Mouse (Mus musculus) liver, embryonic 11.5 days (tissue): ENCODE measurements at regions not wholly inside any gene's neighbourhood (a gene's known extent, or its start where the extent isn't known, plus 50 kb on each side); places are given as distances from the start of the nearest gene placed in this dataset.

Experiments
- ATAC-seq: fragments of 200-750 bp; cut with Nextera tagmentation; replicated peaks from 2 replicates; pipeline ENCODE4 v1.8.0; 2017; ENCODE audit warnings: moderate number of reproducible peaks, mild to moderate bottlenecking, moderate TSS enrichment, moderate library complexity; ENCODE audit not compliant: low FRiP score
- DNase-seq: peaks from one replicate; pipeline ENCODE4 v3.0.0-alpha.2; 2017; ENCODE audit warnings: low spot score
- H3K27ac ChIP-seq: fragments of 300-500 bp; sonication (generic); 2 replicates; pipeline ENCODE4 v1.5.1; 2014; ENCODE audit warnings: mild to moderate bottlenecking, low read depth, low read length, control low read depth
- H3K27me3 ChIP-seq: fragments of 300-500 bp; sonication (generic); replicated peaks from 2 replicates; pipeline ENCODE4 v1.6.1; 2014; ENCODE audit warnings: low read length, mixed read lengths; ENCODE audit not compliant: control insufficient read depth, insufficient read depth
- H3K36me3 ChIP-seq: fragments of 300-500 bp; sonication (generic); 2 replicates; pipeline ENCODE4 v1.6.1; 2014; ENCODE audit warnings: mild to moderate bottlenecking, low read length, moderate library complexity, mixed read lengths; ENCODE audit not compliant: control insufficient read depth, insufficient read depth
- H3K4me1 ChIP-seq: fragments of 300-500 bp; sonication (generic); replicated peaks from 2 replicates; pipeline ENCODE4 v1.6.1; 2014; ENCODE audit warnings: low read length, mixed read lengths; ENCODE audit not compliant: control insufficient read depth, insufficient read depth
- H3K4me2 ChIP-seq: fragments of 300-500 bp; sonication (generic); 2 replicates; pipeline ENCODE4 v1.6.1; 2014; ENCODE audit warnings: mild to moderate bottlenecking, control low read depth, moderate library complexity
- H3K4me3 ChIP-seq: fragments of 300-500 bp; sonication (generic); 2 replicates; pipeline ENCODE4 v1.5.1; 2014; ENCODE audit warnings: low read depth, low read length, control low read depth
- H3K9ac ChIP-seq: fragments of 300-500 bp; sonication (generic); 2 replicates; pipeline ENCODE4 v1.6.1; 2014; ENCODE audit warnings: low read depth, low read length, control low read depth
- H3K9me3 ChIP-seq: fragments of 300-500 bp; sonication (generic); 2 replicates; pipeline ENCODE4 v1.6.1; 2016; ENCODE audit warnings: low read length, inconsistent platforms, mixed read lengths; ENCODE audit not compliant: control insufficient read depth
- WGBS: fragments of 180-500 bp; shearing (Covaris S2); extraction: QIAGEN DNeasy Blood & Tissue Kit; methylation state at CpG from one replicate; pipeline ENCODE4 v1.1.7; 2014; 5-methylcytosine and 5-hydroxymethylcytosine counted together

- no peaks in the 10 kb centered on the region for H3K9me3 ChIP-seq
- no peaks in the 10 kb centered on the region for H3K27me3 ChIP-seq
- WGBS: 82% methylated on average over 2 of the region's 2 CpGs
- H3K4me2 ChIP-seq: no peak overlapping the region
- ATAC-seq (no peak), DNase-seq (no peak)
- no peaks in the 10 kb centered on the region for H3K36me3 ChIP-seq
- no peak overlapping the region for H3K27ac ChIP-seq
- H3K4me1 ChIP-seq: no peaks in the 10 kb centered on the region
- H3K4me3 ChIP-seq: no peak overlapping the region
- no peak overlapping the region for H3K9ac ChIP-seq
These were observed 190.8 kb upstream of the Myt1l start for GRCm38 (mm10) chr12:29337336-29337735.

GRCm38 (mm10) chr12:29341388-29341995 lies 186.7 kb upstream of the Myt1l start:
- Histone ChIP-seq H3K9ac (no peak overlapping the region), H3K27ac (no peak overlapping the region), H3K36me3 (no peaks in the 10 kb centered on the region), H3K27me3 (no peaks in the 10 kb centered on the region), H3K4me3 (no peak overlapping the region), H3K4me2 (no peak overlapping the region), H3K4me1 (no peaks in the 10 kb centered on the region), H3K9me3 (no peaks in the 10 kb centered on the region)
- 55% methylated on average over 7 of the region's 7 CpGs for WGBS
- no peak for ATAC-seq
- DNase-seq: no peak

GRCm38 (mm10) chr12:29343147-29343852 lies 184.9 kb upstream of the Myt1l start:
- Histone ChIP-seq H3K9ac (no peak overlapping the region), H3K4me1 (no peaks in the 10 kb centered on the region), H3K4me3 (no peak overlapping the region), H3K9me3 (no peaks in the 10 kb centered on the region), H3K4me2 (no peak overlapping the region), H3K27me3 (no peaks in the 10 kb centered on the region), H3K27ac (no peak overlapping the region), H3K36me3 (no peaks in the 10 kb centered on the region)
- DNase-seq (no peak), ATAC-seq (no peak)
- 81% methylated on average over 12 of the region's 12 CpGs for WGBS

- DNase-seq: no peak
- 70% methylated on average over 2 of the region's 2 CpGs for WGBS
- H3K9ac ChIP-seq: no peak overlapping the region
- H3K4me2 ChIP-seq: no peak overlapping the region
- no peaks in the 10 kb centered on the region for H3K9me3 ChIP-seq
- H3K27me3 ChIP-seq: no peaks in the 10 kb centered on the region
- no peak for ATAC-seq
- no peaks in the 10 kb centered on the region for H3K4me1 ChIP-seq
- H3K4me3 ChIP-seq: no peak overlapping the region
- no peak overlapping the region for H3K27ac ChIP-seq
- H3K36me3 ChIP-seq: no peaks in the 10 kb centered on the region
These were observed 179.5 kb upstream of the Myt1l start for GRCm38 (mm10) chr12:29348698-29349097.

GRCm38 (mm10) chr12:29349146-29349850 lies 178.9 kb upstream of the Myt1l start:
- Histone ChIP-seq H3K9me3 (no peaks in the 10 kb centered on the region), H3K9ac (no peak overlapping the region), H3K36me3 (no peaks in the 10 kb centered on the region), H3K4me2 (no peak overlapping the region), H3K27ac (no peak overlapping the region), H3K4me3 (no peak overlapping the region), H3K4me1 (no peaks in the 10 kb centered on the region), H3K27me3 (no peaks in the 10 kb centered on the region)
- WGBS: 56% methylated on average over 9 of the region's 9 CpGs
- ATAC-seq (no peak), DNase-seq (no peak)

- no peak for ATAC-seq
- H3K9ac ChIP-seq: no peak overlapping the region
- no peaks in the 10 kb centered on the region for H3K27me3 ChIP-seq
- no peaks in the 10 kb centered on the region for H3K36me3 ChIP-seq
- no peaks in the 10 kb centered on the region for H3K4me1 ChIP-seq
- WGBS: 58% methylated on average over 10 of the region's 11 CpGs
- H3K4me3 ChIP-seq: no peak overlapping the region
- H3K27ac ChIP-seq: no peak overlapping the region
- H3K4me2 ChIP-seq: no peak overlapping the region
- DNase-seq: no peak
- no peaks in the 10 kb centered on the region for H3K9me3 ChIP-seq
These were observed 174.2 kb upstream of the Myt1l start for GRCm38 (mm10) chr12:29353777-29354496.

- Histone ChIP-seq H3K9ac (no peak overlapping the region), H3K27ac (no peak overlapping the region), H3K27me3 (no peaks in the 10 kb centered on the region), H3K36me3 (no peaks in the 10 kb centered on the region), H3K9me3 (no peaks in the 10 kb centered on the region), H3K4me1 (no peaks in the 10 kb centered on the region), H3K4me2 (no peak overlapping the region), H3K4me3 (no peak overlapping the region)
- ATAC-seq (no peak), DNase-seq (no peak)
- 34% methylated on average over 6 of the region's 6 CpGs for WGBS
These were observed 173.4 kb upstream of the Myt1l start for GRCm38 (mm10) chr12:29354816-29355215.

GRCm38 (mm10) chr12:29356681-29357397 lies 171.3 kb upstream of the Myt1l start:
- Histone ChIP-seq H3K4me3 (no peak overlapping the region), H3K9me3 (no peaks in the 10 kb centered on the region), H3K27me3 (no peaks in the 10 kb centered on the region), H3K4me2 (no peak overlapping the region), H3K36me3 (no peaks in the 10 kb centered on the region), H3K27ac (no peak overlapping the region), H3K4me1 (no peaks in the 10 kb centered on the region), H3K9ac (no peak overlapping the region)
- 29% methylated on average over 11 of the region's 11 CpGs for WGBS
- ATAC-seq: no peak
- DNase-seq: no peak
